Mouse (Mus musculus) ovary, adult 18-20 months (tissue): ENCODE results near the gene Cnpy1.

Experiments
- DNase-seq: peaks from one replicate; pipeline ENCODE4 v3.0.0; 2022; ENCODE audit warnings: low spot score, mixed read lengths

Cnpy1 gene

GRCm38 (mm10) chr5:28238876-28239275, 6.7 kb downstream of the Cnpy1 start:
- no peak for DNase-seq

- no peak for DNase-seq
Measured at GRCm38 (mm10) chr5:28238152-28238551, 7.5 kb downstream of the Cnpy1 start.

- DNase-seq = no peak
Measured at GRCm38 (mm10) chr5:28237715-28238114, 7.9 kb downstream of the Cnpy1 start.

- no peak for DNase-seq
Measured at GRCm38 (mm10) chr5:28237055-28237454, 8.6 kb downstream of the Cnpy1 start.

- DNase-seq = no peak
Measured at GRCm38 (mm10) chr5:28236098-28236497, 9.5 kb downstream of the Cnpy1 start.

GRCm38 (mm10) chr5:28232101-28232500, 13.5 kb downstream of the Cnpy1 start:
- DNase-seq = no peak

- DNase-seq = no peak
Measured at GRCm38 (mm10) chr5:28219596-28219995, 26.0 kb downstream of the Cnpy1 start.

GRCm38 (mm10) chr5:28213441-28213840, 32.2 kb downstream of the Cnpy1 start:
- DNase-seq = no peak

GRCm38 (mm10) chr5:28211651-28212310, 33.8 kb downstream of the Cnpy1 start:
- DNase-seq = no peak

- DNase-seq = no peak
Measured at GRCm38 (mm10) chr5:28210591-28211550, 34.7 kb downstream of the Cnpy1 start.

GRCm38 (mm10) chr5:28209549-28210431, 35.8 kb downstream of the Cnpy1 start:
- DNase-seq = no peak

- no peak for DNase-seq
Measured at GRCm38 (mm10) chr5:28208726-28209520, 36.7 kb downstream of the Cnpy1 start.

GRCm38 (mm10) chr5:28207043-28207442, 38.6 kb downstream of the Cnpy1 start:
- no peak for DNase-seq

- DNase-seq = no peak
Measured at GRCm38 (mm10) chr5:28206448-28206847, 39.2 kb downstream of the Cnpy1 start.

GRCm38 (mm10) chr5:28204678-28205077, 40.9 kb downstream of the Cnpy1 start:
- no peak for DNase-seq

- DNase-seq = no peak
Measured at GRCm38 (mm10) chr5:28203086-28203485, 42.5 kb downstream of the Cnpy1 start.

GRCm38 (mm10) chr5:28199089-28199873, 46.3 kb downstream of the Cnpy1 start:
- no peak for DNase-seq

GRCm38 (mm10) chr5:28195473-28195872, 50.1 kb downstream of the Cnpy1 start:
- DNase-seq = no peak

- no peak for DNase-seq
Measured at GRCm38 (mm10) chr5:28192099-28192454, 53.5 kb downstream of the Cnpy1 start.
